Mouse (Mus musculus) Patski (cell line): ENCODE measurements around the gene Vgll4. TPM values are rescaled to one million over a fixed set of nuclear protein-coding genes. Genes with fewer than 3 reads are reported as not detected.

Source experiments
- ATAC-seq: fragments of 100-300 bp; one replicate; pipeline ENCODE4 v1.8.0; 2021
- CTCF ChIA-PET: fragments of 350-600 bp; sonication (Branson Sonifier 250); formaldehyde crosslinking; loops from one replicate; lab custom pipeline; 2022; ENCODE audit warnings: inconsistent platforms; lab: Charles Lee
- POLR2A ChIA-PET: fragments of 350-600 bp; sonication (Branson Sonifier 250); formaldehyde crosslinking; loops from one replicate; lab custom pipeline; 2022; ENCODE audit warnings: antibody characterized with exemption, inconsistent platforms; lab: Charles Lee
- DNase-seq: peaks from one replicate; pipeline ENCODE4 v3.0.0-alpha.2; 2011; ENCODE audit warnings: low read depth, low spot score
- H3K27me3 ChIP-seq: fragments of 371-371 bp; one replicate; pipeline ENCODE4 v1.5.1; 2021
- CTCF ChIP-seq: fragments of 100-300 bp; IDR thresholded peaks from one replicate; pipeline ENCODE4 v1.5.1; 2021
- in situ Hi-C: fragments of 300-500 bp; cut with MboI; formaldehyde crosslinking; loops from 3 replicates; pipeline ENCODE4 v1.11.1; 2018; ENCODE audit warnings: low pct_unique_long_range_greater_than_20kb, mixed read lengths
- polyA plus RNA-seq: library from polyadenylated mRNA; unstranded; gene quantifications from one replicate; pipeline ENCODE4 v1.2.3, GENCODE M21; 2021

Vgll4 gene
- polyA plus RNA-seq, 1 experiment from 2014 or later: 98.0 TPM

GRCm38 (mm10) chr6:115005351-115005890 is 35.6 kb upstream of the Vgll4 start:
- no peak for TF ChIP-seq CTCF
- in situ Hi-C loops: loop anchor here (5.0 kb wide), 1 partner anchor 73 kb away; no protein-coding TSS in a partner anchor

GRCm38 (mm10) chr6:115004636-115005035 is 34.8 kb upstream of the Vgll4 start:
- ChIA-PET CTCF (interaction anchor here (3.0 to 12.0 kb wide), 3 partner anchors 17 to 81 kb away, joined by 16 to 153 read pairs (median 27); no protein-coding TSS in a partner anchor), POLR2A (interaction anchor here (1.7 kb wide), 1 partner anchor 74 kb away, joined by 5 read pairs; no protein-coding TSS in a partner anchor)
- in situ Hi-C loops: loop anchor here (5.0 kb wide), 1 partner anchor 72 kb away; no protein-coding TSS in a partner anchor
- ATAC-seq (no peak), DNase-seq (no peak)
- H3K27me3 ChIP-seq: no peaks in the 10 kb centered on the region
- no peak for TF ChIP-seq CTCF

More at GRCm38 (mm10) chr6:115005351-115005890, 35.6 kb upstream of the Vgll4 start:
- H3K27me3 ChIP-seq: no peaks in the 10 kb centered on the region
- CTCF ChIA-PET: interaction anchor here (3.0 to 12.0 kb wide), 3 partner anchors 17 to 82 kb away, joined by 16 to 153 read pairs (median 27); no protein-coding TSS in a partner anchor
- ATAC-seq (peak; percentile 37), DNase-seq (no peak)
- POLR2A ChIA-PET: interaction anchor here (1.7 kb wide), 1 partner anchor 75 kb away, joined by 5 read pairs; no protein-coding TSS in a partner anchor

- TF ChIP-seq CTCF: no peak
- POLR2A ChIA-PET: interaction anchor here (0.5 kb wide), 1 partner anchor 250 kb away, joined by 3 read pairs; no protein-coding TSS in a partner anchor
- ATAC-seq (no peak), DNase-seq (no peak)
- H3K27me3 ChIP-seq: no peaks in the 10 kb centered on the region
- CTCF ChIA-PET: no interaction called here
- in situ Hi-C loops: no loop called here
Measured at GRCm38 (mm10) chr6:114998374-114999031, 28.7 kb upstream of the Vgll4 start.

GRCm38 (mm10) chr6:114997471-114997870 is 27.7 kb upstream of the Vgll4 start:
- in situ Hi-C loops: no loop called here
- no peaks in the 10 kb centered on the region for H3K27me3 ChIP-seq
- ChIA-PET POLR2A (no interaction called here), CTCF (no interaction called here)
- TF ChIP-seq CTCF: no peak
- ATAC-seq (no peak), DNase-seq (no peak)

- POLR2A ChIA-PET: no interaction called here
- DNase-seq (no peak), ATAC-seq (no peak)
- H3K27me3 ChIP-seq: no peaks in the 10 kb centered on the region
- CTCF ChIA-PET: no interaction called here
- in situ Hi-C loops: no loop called here
- TF ChIP-seq CTCF: no peak
Measured at GRCm38 (mm10) chr6:114996910-114997309, 27.1 kb upstream of the Vgll4 start.

- no peak for TF ChIP-seq CTCF
- no peaks in the 10 kb centered on the region for H3K27me3 ChIP-seq
- CTCF ChIA-PET: interaction anchor here (0.8 to 1.9 kb wide), 4 partner anchors 14 to 65 kb away, joined by 3 to 5 read pairs (median 4); no protein-coding TSS in a partner anchor
- DNase-seq (no peak), ATAC-seq (no peak)
- in situ Hi-C loops: no loop called here
- POLR2A ChIA-PET: interaction anchor here (1.0 kb wide), 1 partner anchor 278 kb away, joined by 3 read pairs; no protein-coding TSS in a partner anchor
Measured at GRCm38 (mm10) chr6:114994079-114994478, 24.3 kb upstream of the Vgll4 start.

- ChIA-PET POLR2A (interaction anchor here (1.0 kb wide), 1 partner anchor 278 kb away, joined by 3 read pairs; no protein-coding TSS in a partner anchor), CTCF (interaction anchor here (0.8 to 1.4 kb wide), 3 partner anchors 14 to 65 kb away, joined by 3 to 4 read pairs (median 3); no protein-coding TSS in a partner anchor)
- ATAC-seq (no peak), DNase-seq (no peak)
- no peak for TF ChIP-seq CTCF
- in situ Hi-C loops: no loop called here
- no peaks in the 10 kb centered on the region for H3K27me3 ChIP-seq
Measured at GRCm38 (mm10) chr6:114993659-114994058, 23.9 kb upstream of the Vgll4 start.

- ATAC-seq: no peak
- no peak for TF ChIP-seq CTCF
- POLR2A ChIA-PET: no interaction called here
- in situ Hi-C loops: no loop called here
- CTCF ChIA-PET: interaction anchor here (1.8 kb wide), 1 partner anchor 63 kb away, joined by 4 read pairs; no protein-coding TSS in a partner anchor
- DNase-seq: no peak
- H3K27me3 ChIP-seq: no peaks in the 10 kb centered on the region
Measured at GRCm38 (mm10) chr6:114991909-114992308, 22.1 kb upstream of the Vgll4 start.

GRCm38 (mm10) chr6:114988619-114988980 is 18.8 kb upstream of the Vgll4 start:
- H3K27me3 ChIP-seq: no peaks in the 10 kb centered on the region
- CTCF ChIA-PET: interaction anchor here (0.9 to 6.3 kb wide), 2 partner anchors 17 to 49 kb away, joined by 3 to 27 read pairs; no protein-coding TSS in a partner anchor
- in situ Hi-C loops: no loop called here
- ATAC-seq (peak; percentile 93), DNase-seq (no peak)
- no peak for TF ChIP-seq CTCF
- POLR2A ChIA-PET: interaction anchor here (0.6 to 2.9 kb wide), 2 partner anchors 20 to 95 kb away, joined by 3 to 17 read pairs; partner anchors contain the start of gene Vgll4

GRCm38 (mm10) chr6:114987966-114988618 is 18.3 kb upstream of the Vgll4 start:
- ChIA-PET CTCF (interaction anchor here (1.5 to 6.3 kb wide), 2 partner anchors 18 to 59 kb away, joined by 5 to 27 read pairs; no protein-coding TSS in a partner anchor), POLR2A (interaction anchor here (0.6 to 2.9 kb wide), 2 partner anchors 19 to 94 kb away, joined by 3 to 17 read pairs; partner anchors contain the start of gene Vgll4)
- TF ChIP-seq CTCF: no peak
- H3K27me3 ChIP-seq: no peaks in the 10 kb centered on the region
- DNase-seq (no peak), ATAC-seq (peak; percentile 63)
- in situ Hi-C loops: no loop called here
